Mouse (Mus musculus): ENCODE measurements at regions not wholly inside any gene's neighbourhood (a gene's known extent, or its start where the extent isn't known, plus 50 kb on each side); places are given as distances from the start of the nearest gene placed in this dataset.
"Not testable (repeated sequence)": the region's sequence is repeated elsewhere in the genome, so short reads cannot be mapped to it uniquely, and the experiment has no call there.

DNA sequence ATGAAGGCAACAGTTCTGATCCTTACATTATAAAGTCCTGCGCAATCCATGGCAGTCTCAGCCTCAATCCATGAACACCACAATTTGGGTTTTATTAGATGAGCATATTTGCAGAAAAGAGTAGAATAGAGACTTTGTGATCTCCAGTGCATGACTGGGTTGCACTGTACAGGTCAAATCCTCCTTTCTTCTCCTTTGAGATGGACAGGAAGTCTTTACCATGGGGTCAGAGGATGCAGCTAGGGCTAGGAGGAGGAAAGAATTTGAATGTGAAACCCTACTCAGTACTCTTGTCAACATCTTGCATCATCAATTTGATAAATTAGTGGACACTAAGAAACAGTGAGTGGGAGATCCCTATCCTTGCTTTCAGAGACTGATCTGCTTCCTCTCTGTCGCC is 965.3 kb upstream of the Robo1 start:
- no peak for DNase-seq (ENCODE audit: low read depth, low spot score)

DNA sequence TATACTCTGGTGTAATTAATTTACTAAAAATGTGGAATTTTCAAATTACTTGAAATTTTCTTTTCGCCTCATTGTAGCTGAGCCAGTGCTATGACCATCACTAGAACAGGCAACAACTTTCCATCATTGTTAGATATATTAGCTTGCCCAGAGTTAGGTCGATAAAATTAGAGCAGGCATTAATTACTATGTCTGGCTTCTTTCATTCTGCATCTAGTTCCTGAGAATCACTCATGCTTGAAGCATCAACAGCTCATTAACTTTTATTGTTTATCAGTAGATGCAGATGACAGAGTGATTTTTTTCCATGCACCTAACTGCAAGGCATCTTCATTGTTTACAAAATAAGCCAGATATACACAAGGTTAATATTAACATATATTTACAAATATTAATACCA is 963.5 kb upstream of the Robo1 start:
- DNase-seq (ENCODE audit: low read depth, low spot score): no peak

DNA sequence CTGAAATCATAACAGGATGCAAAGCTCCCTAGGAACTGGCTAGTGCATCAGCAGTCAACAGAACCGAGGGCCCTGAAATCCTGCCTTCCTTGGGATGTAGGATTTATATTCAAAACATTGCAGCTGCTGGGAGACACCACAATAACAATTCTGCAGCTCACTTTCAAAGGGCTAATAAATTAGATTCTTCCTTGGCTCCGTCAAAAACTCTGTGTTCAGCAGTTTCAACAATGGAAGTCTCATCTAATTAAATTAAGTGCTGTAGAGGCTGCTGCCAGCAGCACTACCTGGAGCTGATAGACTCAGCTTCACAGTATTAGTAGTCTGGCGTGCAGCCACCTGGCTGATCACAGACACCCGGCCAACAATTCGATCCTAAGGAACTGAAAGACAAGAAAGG is 916.2 kb upstream of the Robo1 start:
- DNase-seq (ENCODE audit: low read depth, low spot score): peak; percentile 35

DNA sequence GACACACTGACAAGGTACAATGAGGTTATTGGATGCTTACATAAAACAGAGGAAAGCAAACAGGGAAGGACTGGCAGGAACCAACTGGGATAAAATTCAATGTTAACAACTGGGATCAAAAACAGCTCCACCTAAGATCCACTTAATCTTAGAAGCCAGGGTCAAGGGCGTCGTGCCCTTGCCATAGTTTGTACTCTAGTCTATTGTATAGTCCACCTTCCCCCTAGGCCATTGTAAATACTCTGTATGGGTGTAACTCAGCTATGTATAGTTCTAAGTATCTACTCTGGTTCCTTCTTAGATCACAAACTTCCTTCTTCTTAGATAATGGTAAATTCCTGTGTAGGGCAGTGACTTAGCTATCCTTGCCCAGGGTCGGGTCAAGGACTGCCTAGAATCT is 873.3 kb upstream of the Robo1 start:
- not testable (repeated sequence) for DNase-seq (ENCODE audit: low read depth, low spot score)
